Mouse (Mus musculus) T-helper 17 cell (primary cell): ENCODE measurements around the gene Hus1.

Experiments used
- in situ Hi-C, 2 experiments: fragments of 300-600 bp; cut with MboI, MseI; formaldehyde crosslinking; loops; 1 replicate in 1 of 2; 2 replicates in 1 of 2; pipeline ENCODE4 v1.15.1; 2025; ENCODE audit warnings: high pct_unique_total_duplicates in 2 of 2

Hus1 gene

GRCm38 (mm10) chr11:9010853-9011339, at the start of gene Hus1:
Hus1 (minus strand) TSS chr11:9011191.
- in situ Hi-C loops = no loop called here

GRCm38 (mm10) chr11:9060484-9060883, 49.5 kb upstream of the Hus1 start:
- in situ Hi-C loops = no loop called here

DNA sequence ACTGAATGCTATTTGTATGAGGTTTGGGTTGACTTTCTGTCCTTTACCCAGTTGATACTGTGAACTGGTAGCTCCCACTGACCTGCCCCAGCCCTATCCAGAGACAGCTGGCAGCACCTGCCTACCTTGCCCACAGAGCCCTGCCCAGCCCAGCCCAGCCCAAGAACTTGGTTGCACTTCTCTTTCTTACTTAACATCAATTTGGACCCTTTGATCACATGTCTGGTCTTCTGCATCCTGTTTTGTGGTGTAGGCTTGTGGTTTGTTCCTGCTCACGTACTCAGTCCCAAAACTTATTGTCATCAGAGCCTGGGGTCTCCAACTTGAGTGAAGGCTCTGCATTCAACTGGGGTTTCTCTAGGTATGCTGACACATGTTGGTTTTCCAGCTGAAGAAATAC, 49.0 kb upstream of the Hus1 start:
- in situ Hi-C loops = no loop called here

DNA sequence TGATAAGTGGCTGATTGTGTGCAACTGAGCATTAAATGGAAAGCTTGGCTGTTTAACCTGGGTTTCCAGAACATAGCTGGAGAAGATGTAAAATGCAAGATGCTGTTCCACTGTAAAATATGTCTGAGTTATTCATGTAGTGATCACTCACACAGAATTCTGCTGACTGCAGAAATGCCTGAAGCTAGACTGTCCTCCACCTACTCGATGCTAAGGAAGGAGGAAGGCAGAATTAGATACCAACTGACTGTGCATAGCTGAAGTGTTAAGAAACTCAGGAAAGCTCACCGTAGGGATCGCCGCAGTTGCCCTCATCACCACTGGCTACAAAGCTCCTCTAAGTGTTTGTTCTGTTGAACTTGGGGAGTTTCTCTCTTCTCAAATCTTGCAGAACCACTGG, 46.7 kb upstream of the Hus1 start:
- in situ Hi-C loops = no loop called here

DNA sequence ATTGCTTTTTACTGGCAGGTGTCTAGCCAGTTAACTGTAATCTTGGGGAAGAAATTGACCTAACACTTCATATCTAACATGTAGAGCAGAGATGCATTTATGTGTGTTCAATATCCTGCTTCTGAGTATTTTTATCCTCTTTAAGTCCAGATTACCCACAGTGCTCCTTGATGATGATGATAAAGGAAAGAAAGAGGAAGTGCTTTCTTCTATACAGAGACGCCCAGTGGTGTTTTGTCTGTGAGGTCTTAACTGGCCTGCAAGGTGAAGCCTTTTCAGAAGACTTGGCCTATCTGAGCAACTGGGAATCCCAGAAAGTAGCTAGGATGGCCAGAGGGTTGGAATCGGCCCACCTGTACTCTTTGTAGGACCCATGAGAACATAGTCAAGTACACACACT, 45.9 kb upstream of the Hus1 start:
- in situ Hi-C loops = no loop called here

GRCm38 (mm10) chr11:9051895-9052294, 40.9 kb upstream of the Hus1 start:
- in situ Hi-C loops = no loop called here

GRCm38 (mm10) chr11:9050241-9050640, 39.2 kb upstream of the Hus1 start:
- in situ Hi-C loops = no loop called here

DNA sequence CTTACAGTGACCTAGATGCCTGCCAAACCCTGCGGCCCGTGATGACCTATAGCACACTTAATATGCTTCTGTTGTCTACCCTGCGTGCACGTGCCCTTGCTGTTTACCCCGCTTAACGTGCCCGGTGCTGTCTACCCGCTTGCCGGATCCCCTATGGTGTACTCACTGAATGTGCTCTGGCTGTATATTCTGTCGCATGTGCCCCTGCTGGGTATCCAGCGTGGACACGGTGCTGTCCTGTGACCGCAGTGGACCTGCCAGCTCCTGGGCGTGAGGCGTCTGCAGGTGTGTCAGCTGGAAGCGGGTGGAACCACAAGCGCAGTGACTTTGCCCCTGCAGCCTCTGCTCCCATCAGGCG, 37.7 kb upstream of the Hus1 start, which contains the start of gene Sun3:
Sun3 (minus strand) TSS at position 289 of the 358 bp plus-strand sequence.
- in situ Hi-C loops = loop anchor here in 1 of 2 experiments (5.0 kb wide), 1 partner anchor 69 kb away; the partner anchor contains the start of gene Upp1

- in situ Hi-C loops = loop anchor here in 1 of 2 experiments (5.0 kb wide), 1 partner anchor 69 kb away; the partner anchor contains the start of gene Upp1
Observed at GRCm38 (mm10) chr11:9048011-9048702, 37.2 kb upstream of the Hus1 start, which contains the start of gene Gm11992. Gm11992 (plus strand) TSS chr11:9048594.

GRCm38 (mm10) chr11:9047044-9047443, 36.1 kb upstream of the Hus1 start:
- in situ Hi-C loops = loop anchor here in 1 of 2 experiments (5.0 kb wide), 1 partner anchor 70 kb away; the partner anchor contains the start of gene Upp1

GRCm38 (mm10) chr11:9046546-9046945, 35.6 kb upstream of the Hus1 start:
- in situ Hi-C loops = loop anchor here in 1 of 2 experiments (5.0 kb wide), 1 partner anchor 71 kb away; the partner anchor contains the start of gene Upp1

- in situ Hi-C loops = no loop called here
Observed at GRCm38 (mm10) chr11:9031530-9031929, 20.5 kb upstream of the Hus1 start.

- in situ Hi-C loops = no loop called here
Observed at GRCm38 (mm10) chr11:9025211-9025610, 14.2 kb upstream of the Hus1 start.

DNA sequence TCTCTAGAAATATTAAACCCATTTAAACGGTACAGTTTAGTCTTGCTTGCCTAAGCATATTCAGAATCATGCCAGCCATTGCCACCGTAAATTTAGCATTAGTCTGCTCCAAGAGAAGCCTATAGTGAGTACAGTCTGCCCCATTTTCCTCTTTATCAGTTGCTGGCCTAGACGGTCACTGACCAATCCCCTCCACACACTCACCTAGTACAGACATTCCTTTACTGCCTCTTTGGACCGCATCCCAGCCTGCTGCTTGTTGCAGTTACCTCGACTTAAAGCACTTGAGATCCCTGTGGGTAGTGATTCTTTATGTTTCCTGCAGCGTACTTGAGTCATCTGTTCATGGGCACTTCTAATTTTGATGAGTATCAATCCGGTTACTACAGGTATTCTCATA, 13.8 kb upstream of the Hus1 start:
- in situ Hi-C loops = no loop called here

- in situ Hi-C loops = no loop called here
Observed at GRCm38 (mm10) chr11:9020207-9020606, 9.2 kb upstream of the Hus1 start.

DNA sequence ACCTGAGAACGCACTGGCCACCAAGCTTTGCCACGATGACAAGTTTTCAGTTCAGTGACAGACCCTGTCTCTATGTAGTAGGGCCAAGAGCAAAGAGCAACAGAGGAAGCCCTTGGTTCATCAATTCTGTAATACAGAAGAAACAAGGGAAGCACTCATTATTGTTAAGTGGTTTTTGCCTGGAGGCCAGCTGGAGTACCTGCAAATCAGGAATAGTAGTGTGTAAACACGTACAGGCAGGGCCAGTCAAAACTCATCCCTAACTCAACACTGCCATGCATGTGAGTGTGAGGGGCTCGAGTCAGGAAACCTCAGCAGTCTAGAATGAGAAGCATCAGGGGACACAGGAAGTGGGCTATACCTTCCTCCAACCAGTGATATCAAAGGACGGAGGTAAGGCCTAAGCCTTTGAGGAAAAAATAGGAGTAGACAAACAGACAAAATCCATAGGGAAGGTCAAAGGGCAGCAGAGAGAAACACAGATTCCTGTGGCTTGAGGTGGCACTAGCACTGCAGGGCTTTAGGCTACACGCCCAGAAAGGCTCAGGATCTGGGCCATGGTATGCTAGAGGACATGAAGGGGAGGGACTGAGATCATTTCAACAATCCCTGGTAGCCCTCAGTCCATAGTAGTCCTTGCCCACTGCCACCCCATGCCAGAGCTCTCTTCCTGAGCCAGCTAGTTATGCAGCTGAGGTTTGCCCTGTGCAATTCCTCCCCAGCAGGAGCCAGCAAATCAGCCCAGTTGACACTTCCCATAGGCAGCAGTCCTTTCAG, 7.7 kb upstream of the Hus1 start:
- in situ Hi-C loops = no loop called here

DNA sequence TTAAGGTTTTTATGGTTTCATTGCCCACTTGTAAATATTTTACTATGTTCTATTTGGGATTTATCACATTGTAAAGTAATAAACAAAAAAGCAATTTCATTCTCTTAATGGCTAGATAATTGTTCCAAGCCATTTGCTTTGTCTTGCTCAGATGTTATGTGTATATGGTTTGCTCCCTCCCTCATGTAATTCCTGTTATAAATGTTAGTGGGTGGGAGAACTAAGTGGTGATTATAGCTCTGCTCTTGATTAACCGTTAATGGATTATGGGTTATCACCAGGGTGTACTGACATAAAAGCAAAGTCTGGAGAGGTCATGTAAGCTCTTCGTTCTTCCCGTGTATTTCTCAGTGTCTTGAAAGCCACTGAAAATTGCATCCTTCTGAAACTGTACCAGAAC, 3.7 kb upstream of the Hus1 start:
- in situ Hi-C loops = no loop called here

DNA sequence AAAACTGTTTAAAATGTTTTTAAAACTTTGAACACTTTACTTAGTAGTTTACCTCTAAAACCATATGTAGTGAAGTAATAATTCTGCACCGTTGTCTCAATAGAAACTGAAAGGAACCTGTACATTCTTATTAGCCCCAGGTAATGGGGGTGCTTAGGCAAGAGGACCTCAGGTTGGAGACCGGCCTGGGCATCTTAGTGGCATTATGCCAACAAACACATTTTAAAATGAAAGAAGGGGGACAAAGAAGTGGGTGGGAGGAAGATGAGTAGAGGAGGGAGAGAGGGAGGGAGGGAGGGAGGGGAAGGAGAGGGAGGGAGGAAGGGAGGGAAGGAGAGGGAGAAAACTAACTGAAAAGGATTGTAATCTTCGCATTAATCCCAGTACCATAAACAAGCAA, 357 bp upstream of the Hus1 start:
- in situ Hi-C loops = no loop called here

- in situ Hi-C loops = no loop called here
Observed at GRCm38 (mm10) chr11:9010416-9010815, 575 bp downstream of the Hus1 start.

GRCm38 (mm10) chr11:9008761-9009160, 2.2 kb downstream of the Hus1 start:
- in situ Hi-C loops = no loop called here

DNA sequence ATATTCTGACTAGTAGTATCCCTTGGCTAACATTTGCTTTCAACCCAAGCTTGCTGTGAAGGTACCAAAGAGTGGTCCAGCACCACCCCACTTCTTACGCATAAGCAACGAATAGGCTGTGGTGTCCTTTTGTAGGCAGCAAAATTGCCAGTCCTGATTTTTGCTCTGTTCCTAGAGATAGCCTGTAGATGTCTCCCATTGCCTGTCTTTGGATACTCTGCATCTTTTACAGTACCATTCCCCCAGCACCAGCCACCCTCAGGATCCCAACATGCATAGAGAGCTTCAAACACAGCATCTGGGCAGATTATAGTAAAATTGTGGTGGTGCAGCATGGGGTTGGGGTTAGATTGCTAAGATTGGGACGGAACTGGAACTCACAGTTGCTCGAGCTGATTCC, 22.9 kb downstream of the Hus1 start:
- in situ Hi-C loops = loop anchor here (5.0 kb wide), 1 partner anchor 149 kb away; no protein-coding TSS in a partner anchor

DNA sequence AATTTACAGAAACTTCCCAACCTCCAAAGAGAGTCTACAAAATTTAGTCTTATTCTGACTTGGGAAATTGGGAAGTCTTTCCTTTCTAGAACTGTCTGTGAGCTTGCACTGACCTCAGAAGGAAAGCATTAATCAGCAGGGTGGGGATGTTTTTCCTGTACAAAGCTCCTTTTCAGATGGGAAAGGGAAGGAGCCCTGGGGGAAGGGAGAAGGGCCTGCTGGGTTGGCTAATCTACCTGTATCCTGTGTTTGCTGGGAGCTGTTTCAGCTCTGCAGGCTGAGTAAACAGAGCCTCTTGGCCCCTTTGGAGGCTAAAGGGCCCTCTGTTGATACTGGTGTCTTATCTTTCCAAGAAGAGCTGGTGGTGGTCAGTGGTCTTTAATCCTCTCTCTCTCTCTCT, 24.9 kb downstream of the Hus1 start:
- in situ Hi-C loops = loop anchor here (5.0 kb wide), 1 partner anchor 151 kb away; no protein-coding TSS in a partner anchor
